Mouse (Mus musculus) heart, embryonic 13.5 days (tissue): ENCODE measurements around the gene Tedc2. TPM values are rescaled to one million over a fixed set of nuclear protein-coding genes. Genes with fewer than 3 reads are reported as not detected.

ENCODE experiments used
- ATAC-seq: fragments of 200-750 bp; cut with Nextera tagmentation; 2 replicates; pipeline ENCODE4 v1.8.0; 2017; ENCODE audit warnings: moderate TSS enrichment; ENCODE audit not compliant: insufficient number of reproducible peaks, low FRiP score, low TSS enrichment; ENCODE audit errors: extremely low read depth
- H3K27ac ChIP-seq: fragments of 300-500 bp; sonication (generic); replicated peaks from 2 replicates; pipeline ENCODE4 v1.5.1; 2015; ENCODE audit warnings: moderate library complexity, mild to moderate bottlenecking, inconsistent platforms
- H3K27me3 ChIP-seq: fragments of 300-500 bp; sonication (generic); replicated peaks from 2 replicates; pipeline ENCODE4 v1.6.1; 2015; ENCODE audit warnings: mild to moderate bottlenecking, inconsistent platforms
- H3K36me3 ChIP-seq: fragments of 300-500 bp; sonication (generic); 2 replicates; pipeline ENCODE4 v1.6.1; 2015; ENCODE audit warnings: mild to moderate bottlenecking, inconsistent platforms
- H3K4me1 ChIP-seq: fragments of 300-500 bp; sonication (generic); 2 replicates; pipeline ENCODE4 v1.6.1; 2015; ENCODE audit warnings: inconsistent platforms
- H3K4me2 ChIP-seq: fragments of 300-500 bp; sonication (generic); 2 replicates; pipeline ENCODE4 v1.6.1; 2015; ENCODE audit warnings: inconsistent platforms, mild to moderate bottlenecking, moderate library complexity
- H3K4me3 ChIP-seq: fragments of 300-500 bp; sonication (generic); 2 replicates; pipeline ENCODE4 v1.5.1; 2015; ENCODE audit warnings: moderate library complexity, mild to moderate bottlenecking, inconsistent platforms
- H3K9ac ChIP-seq: fragments of 300-500 bp; sonication (generic); 2 replicates; pipeline ENCODE4 v1.6.1; 2015; ENCODE audit warnings: inconsistent platforms, mild to moderate bottlenecking, moderate library complexity
- H3K9me3 ChIP-seq: fragments of 300-500 bp; sonication (generic); 2 replicates; pipeline ENCODE4 v1.6.1; 2016; ENCODE audit warnings: inconsistent platforms
- WGBS: fragments of 180-500 bp; shearing (Covaris S2); methylation state at CpG from one replicate; pipeline ENCODE4 v1.1.7; 2015; ENCODE audit warnings: mixed read lengths; 5-methylcytosine and 5-hydroxymethylcytosine counted together
- polyA plus RNA-seq: library from polyadenylated mRNA; unstranded; fragments of >200 nt; fragmentation: Nextera tagmentation; extraction: Ambion mirVana; gene quantifications from 2 replicates; pipeline ENCODE4 v1.2.1, GENCODE M21; 2015

Gene Tedc2
- polyA plus RNA-seq, 1 experiment from 2014 or later = 6.2 TPM

DNA sequence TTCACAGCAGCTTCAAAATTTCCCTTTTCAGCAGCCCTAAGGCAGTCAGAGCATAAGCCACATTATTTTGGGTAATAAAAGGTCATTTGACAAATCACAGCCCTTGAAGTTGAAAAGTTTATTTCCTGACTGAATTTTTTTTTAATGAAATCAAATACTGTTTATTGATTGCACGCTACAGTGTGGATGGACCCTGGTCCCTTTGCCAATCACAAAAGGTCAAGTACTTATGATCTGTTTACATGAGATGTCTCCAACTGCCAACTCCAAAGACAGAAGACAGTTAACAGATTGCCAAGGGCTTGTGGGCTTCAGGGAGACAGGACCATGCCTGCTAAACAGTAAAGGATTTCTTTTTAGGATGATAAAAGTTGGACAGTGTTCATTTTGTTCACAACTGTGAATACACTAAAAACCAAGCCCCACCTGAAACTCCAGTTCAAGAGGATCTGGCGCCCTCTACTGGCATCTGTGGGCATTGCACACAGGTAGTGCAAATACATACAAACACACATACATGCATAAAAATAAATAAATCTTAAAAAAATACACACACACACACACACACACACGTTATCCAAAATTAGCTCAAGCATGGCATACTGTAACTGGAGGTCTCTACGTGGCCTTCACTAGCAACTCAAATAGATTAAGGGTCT, 22.8 kb upstream of the Tedc2 start:
- no peaks in the 10 kb centered on the region for H3K4me1 ChIP-seq
- WGBS = 86% methylated on average over 4 of the region's 4 CpGs
- H3K4me3 ChIP-seq = no peak overlapping the region
- H3K27ac ChIP-seq = no peak overlapping the region
- no peak overlapping the region for H3K4me2 ChIP-seq
- H3K36me3 ChIP-seq = peaks cover 94% of the 10 kb centered on the region
- no peaks in the 10 kb centered on the region for H3K27me3 ChIP-seq
- ATAC-seq = no peak
- H3K9ac ChIP-seq = no peak overlapping the region
- peaks cover 5% of the 10 kb centered on the region for H3K9me3 ChIP-seq

- no peaks in the 10 kb centered on the region for H3K9me3 ChIP-seq
- no peaks in the 10 kb centered on the region for H3K27me3 ChIP-seq
- H3K36me3 ChIP-seq = peaks cover 100% of the 10 kb centered on the region
- H3K9ac ChIP-seq = no peak overlapping the region
- WGBS = 85% methylated on average over 7 of the region's 7 CpGs
- H3K4me3 ChIP-seq = no peak overlapping the region
- no peak for ATAC-seq
- no peaks in the 10 kb centered on the region for H3K4me1 ChIP-seq
- H3K27ac ChIP-seq = no peak overlapping the region
- no peak overlapping the region for H3K4me2 ChIP-seq
Measured at GRCm38 (mm10) chr17:24236921-24237320, 16.3 kb upstream of the Tedc2 start.

DNA sequence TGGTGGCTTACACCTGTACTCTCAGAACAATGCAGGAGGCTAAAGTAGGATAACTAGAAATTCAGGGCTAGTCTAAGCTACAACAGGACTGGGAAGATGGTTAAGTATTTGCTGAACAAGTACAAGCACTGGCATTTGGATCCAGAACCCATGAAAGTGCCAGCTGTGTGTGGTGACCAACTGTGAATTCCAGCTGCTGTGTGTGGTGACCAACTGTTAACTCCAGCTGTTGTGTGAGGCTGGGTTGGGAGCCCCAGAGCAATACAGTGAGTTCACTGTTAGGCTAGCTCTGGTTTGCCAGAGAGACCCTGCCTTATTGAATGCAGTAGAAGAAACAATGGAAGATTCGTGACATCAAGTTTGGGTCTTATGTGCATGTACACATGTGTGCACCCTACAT, 15.8 kb upstream of the Tedc2 start:
- H3K9me3 ChIP-seq = no peaks in the 10 kb centered on the region
- H3K27ac ChIP-seq = no peak overlapping the region
- no peak for ATAC-seq
- H3K4me2 ChIP-seq = no peak overlapping the region
- 98% methylated on average over 1 of the region's 1 CpGs for WGBS
- peaks cover 100% of the 10 kb centered on the region for H3K36me3 ChIP-seq
- H3K27me3 ChIP-seq = no peaks in the 10 kb centered on the region
- H3K9ac ChIP-seq = no peak overlapping the region
- no peak overlapping the region for H3K4me3 ChIP-seq
- no peaks in the 10 kb centered on the region for H3K4me1 ChIP-seq

DNA sequence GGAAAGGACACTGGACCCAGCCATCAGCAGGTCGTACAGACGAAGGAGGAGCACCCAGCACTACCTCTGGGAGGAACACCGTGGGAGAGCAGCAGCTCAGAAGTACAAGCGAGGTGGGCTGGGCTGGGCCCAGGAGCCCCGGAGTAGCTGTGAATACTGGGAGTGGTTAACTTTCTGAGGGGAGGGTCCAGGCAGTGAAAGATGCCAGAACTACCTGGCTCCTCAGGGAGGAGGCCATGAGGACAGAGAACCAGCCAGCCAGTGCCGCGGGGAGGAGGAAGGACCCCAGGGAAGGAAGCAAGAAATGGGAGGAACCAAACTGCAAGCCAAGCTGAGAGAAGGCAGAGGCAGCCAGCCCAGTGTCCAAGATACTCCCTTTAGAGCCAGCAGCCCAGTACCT, 7.3 kb upstream of the Tedc2 start:
- Histone ChIP-seq H3K9me3 (no peaks in the 10 kb centered on the region), H3K27me3 (no peaks in the 10 kb centered on the region), H3K4me1 (no peaks in the 10 kb centered on the region), H3K4me3 (no peak overlapping the region), H3K36me3 (peaks cover 100% of the 10 kb centered on the region), H3K27ac (no peak overlapping the region), H3K9ac (no peak overlapping the region), H3K4me2 (no peak overlapping the region)
- ATAC-seq = no peak
- 82% methylated on average over 7 of the region's 7 CpGs for WGBS

GRCm38 (mm10) chr17:24226721-24227120, 6.1 kb upstream of the Tedc2 start:
- Histone ChIP-seq H3K27ac (no peak overlapping the region), H3K9ac (no peak overlapping the region), H3K27me3 (no peaks in the 10 kb centered on the region), H3K4me1 (no peaks in the 10 kb centered on the region), H3K4me2 (no peak overlapping the region), H3K9me3 (no peaks in the 10 kb centered on the region), H3K4me3 (no peak overlapping the region), H3K36me3 (peaks cover 94% of the 10 kb centered on the region)
- ATAC-seq = no peak
- WGBS = 90% methylated on average over 8 of the region's 8 CpGs

DNA sequence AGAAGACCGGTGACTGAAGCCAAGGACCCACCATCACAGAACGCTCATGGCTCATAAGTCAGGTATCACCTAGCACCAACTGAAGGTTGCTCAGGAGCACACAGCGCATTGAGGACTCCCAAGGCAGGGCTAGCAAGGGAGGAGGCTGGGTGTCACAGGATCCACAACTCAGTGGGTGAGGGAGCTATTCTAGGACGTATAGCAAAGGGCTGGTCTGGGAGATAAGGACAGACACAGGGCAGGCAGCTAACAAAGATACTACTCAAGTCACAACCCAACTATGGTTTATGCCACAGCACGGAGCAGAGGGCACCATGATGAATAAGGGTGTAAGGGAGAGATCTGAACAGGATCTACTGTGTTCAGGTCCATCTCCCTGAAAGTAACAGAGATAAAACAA, 5.2 kb upstream of the Tedc2 start:
- Histone ChIP-seq H3K27ac (no peak overlapping the region; the same call in 1 of the 2 replicates), H3K4me3 (no peak overlapping the region), H3K4me2 (no peak overlapping the region), H3K9me3 (no peaks in the 10 kb centered on the region), H3K27me3 (no peaks in the 10 kb centered on the region), H3K4me1 (peaks cover 5% of the 10 kb centered on the region), H3K36me3 (peaks cover 85% of the 10 kb centered on the region), H3K9ac (peak overlapping the region; percentile 40)
- ATAC-seq = peak; percentile 45; the same call in 1 of the 2 replicates
- WGBS = 71% methylated on average over 5 of the region's 5 CpGs

GRCm38 (mm10) chr17:24224741-24225140, 4.1 kb upstream of the Tedc2 start:
- Histone ChIP-seq H3K27me3 (no peaks in the 10 kb centered on the region), H3K4me1 (peaks cover 9% of the 10 kb centered on the region), H3K9ac (no peak overlapping the region), H3K36me3 (peaks cover 74% of the 10 kb centered on the region), H3K4me2 (no peak overlapping the region), H3K27ac (no peak overlapping the region), H3K9me3 (no peaks in the 10 kb centered on the region), H3K4me3 (no peak overlapping the region)
- no peak for ATAC-seq
- WGBS = 84% methylated on average over 10 of the region's 10 CpGs

- peaks cover 62% of the 10 kb centered on the region for H3K36me3 ChIP-seq
- no peak overlapping the region for H3K27ac ChIP-seq
- no peak overlapping the region for H3K4me2 ChIP-seq
- H3K9me3 ChIP-seq = no peaks in the 10 kb centered on the region
- H3K4me3 ChIP-seq = no peak overlapping the region
- 88% methylated on average over 5 of the region's 5 CpGs for WGBS
- peaks cover 14% of the 10 kb centered on the region for H3K4me1 ChIP-seq
- ATAC-seq = no peak
- no peaks in the 10 kb centered on the region for H3K27me3 ChIP-seq
- no peak overlapping the region for H3K9ac ChIP-seq
Measured at GRCm38 (mm10) chr17:24223513-24223912, 2.9 kb upstream of the Tedc2 start.

DNA sequence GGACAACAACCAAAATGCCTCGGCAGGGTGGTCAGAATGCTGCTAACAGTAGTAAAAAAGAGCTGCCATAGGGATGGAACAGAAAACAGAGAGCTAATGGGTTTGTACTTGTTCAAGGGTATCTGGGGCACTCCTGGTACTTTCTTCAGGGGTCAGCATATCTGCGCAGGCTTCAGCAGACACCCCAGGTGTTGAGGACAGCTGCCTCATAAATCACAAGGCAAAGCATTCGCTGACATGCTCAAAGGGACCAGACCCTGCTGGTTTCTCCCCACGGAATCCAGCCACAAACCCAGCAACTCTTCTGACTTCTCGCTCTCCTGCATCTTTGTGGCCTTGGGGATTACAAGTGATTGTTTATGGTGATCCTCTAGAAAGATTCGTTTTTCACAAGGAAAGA, 2.0 kb upstream of the Tedc2 start:
- peaks cover 62% of the 10 kb centered on the region for H3K36me3 ChIP-seq
- no peak for ATAC-seq
- WGBS = 75% methylated on average over 6 of the region's 6 CpGs

GRCm38 (mm10) chr17:24216836-24217235, 3.8 kb downstream of the Tedc2 start:
- H3K27ac ChIP-seq = no peak overlapping the region
- no peaks in the 10 kb centered on the region for H3K9me3 ChIP-seq
- H3K27me3 ChIP-seq = peaks cover 8% of the 10 kb centered on the region
- H3K36me3 ChIP-seq = peaks cover 41% of the 10 kb centered on the region
- 66% methylated on average over 4 of the region's 4 CpGs for WGBS
- H3K4me3 ChIP-seq = no peak overlapping the region
- H3K4me2 ChIP-seq = no peak overlapping the region
- H3K9ac ChIP-seq = no peak overlapping the region
- H3K4me1 ChIP-seq = peaks cover 26% of the 10 kb centered on the region
- no peak for ATAC-seq

More for the DNA sequence above, 2.0 kb upstream of the Tedc2 start:
- no peaks in the 10 kb centered on the region for H3K27me3 ChIP-seq
- no peak overlapping the region for H3K27ac ChIP-seq
- no peak overlapping the region for H3K4me3 ChIP-seq
- H3K9me3 ChIP-seq = no peaks in the 10 kb centered on the region
- H3K4me2 ChIP-seq = no peak overlapping the region
- H3K4me1 ChIP-seq = peaks cover 14% of the 10 kb centered on the region
- no peak overlapping the region for H3K9ac ChIP-seq

DNA sequence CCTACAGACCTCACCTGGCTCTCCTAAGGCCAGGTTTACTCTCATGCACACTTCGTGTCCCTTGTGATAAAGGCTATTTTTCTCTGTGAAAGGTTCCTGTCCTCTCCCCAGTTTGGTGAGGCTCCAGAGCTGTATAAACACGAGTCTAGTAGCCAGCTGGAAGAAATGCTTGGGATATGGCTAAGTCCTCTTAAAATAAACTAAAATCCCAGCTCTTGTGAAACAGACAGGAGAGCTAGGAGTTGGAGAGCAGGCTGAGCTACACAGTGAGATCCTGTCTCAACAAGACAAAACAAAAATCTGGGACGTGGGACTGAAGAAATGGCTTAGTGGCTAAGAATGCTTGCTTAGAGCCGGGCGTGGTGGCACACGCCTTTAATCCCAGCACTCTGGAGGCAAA, 7.5 kb downstream of the Tedc2 start:
- H3K9me3 ChIP-seq = no peaks in the 10 kb centered on the region
- WGBS = 71% methylated on average over 6 of the region's 6 CpGs
- H3K27ac ChIP-seq = no peak overlapping the region
- H3K9ac ChIP-seq = no peak overlapping the region
- H3K4me2 ChIP-seq = no peak overlapping the region
- H3K36me3 ChIP-seq = peaks cover 37% of the 10 kb centered on the region
- peaks cover 45% of the 10 kb centered on the region for H3K4me1 ChIP-seq
- peaks cover 28% of the 10 kb centered on the region for H3K27me3 ChIP-seq
- ATAC-seq = no peak
- no peak overlapping the region for H3K4me3 ChIP-seq

DNA sequence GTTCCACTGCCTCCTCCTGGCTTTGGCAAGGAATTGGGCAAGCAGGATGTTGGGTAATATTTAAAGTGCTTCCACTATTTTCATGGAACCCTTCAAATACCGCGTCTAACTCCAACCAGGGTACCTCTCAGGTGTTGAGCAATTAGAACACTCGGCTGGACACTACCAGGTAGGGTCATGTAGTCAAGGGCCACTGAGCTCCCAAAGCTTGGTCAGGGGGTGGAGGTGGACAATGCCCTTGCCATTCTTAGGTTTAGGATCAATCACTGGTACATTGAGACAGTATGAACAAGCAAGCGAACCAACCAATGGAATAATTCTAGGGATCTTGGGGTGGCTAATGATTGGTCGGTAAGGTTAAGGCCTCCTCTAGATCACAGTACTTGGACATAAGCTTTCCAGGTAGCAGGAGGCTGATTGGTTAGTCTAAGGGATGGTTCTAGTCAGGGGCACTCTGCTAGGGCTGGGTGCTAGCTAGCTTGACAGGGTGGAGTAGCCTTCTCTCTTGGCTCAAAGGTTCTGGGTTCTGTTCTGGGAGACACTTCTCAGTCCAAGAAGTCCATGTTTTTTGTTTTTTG, 8.1 kb downstream of the Tedc2 start:
- peak overlapping the region; percentile 55 for H3K4me3 ChIP-seq
- H3K27ac ChIP-seq = no peak overlapping the region
- no peak for ATAC-seq
- H3K9me3 ChIP-seq = no peaks in the 10 kb centered on the region
- H3K4me1 ChIP-seq = peaks cover 51% of the 10 kb centered on the region
- peaks cover 31% of the 10 kb centered on the region for H3K36me3 ChIP-seq
- H3K9ac ChIP-seq = peak overlapping the region; percentile 87; the same call in 1 of the 2 replicates
- peak overlapping the region; percentile 85 for H3K4me2 ChIP-seq
- peaks cover 34% of the 10 kb centered on the region for H3K27me3 ChIP-seq
- 26% methylated on average over 5 of the region's 5 CpGs for WGBS
